Mouse (Mus musculus) adrenal gland, postnatal 10 days (tissue): Measurements from ENCODE around the gene Qrich2. TPM values are rescaled to one million over a fixed set of nuclear protein-coding genes. Genes with fewer than 3 reads are reported as not detected.
"Not testable (repeated sequence)": the region's sequence is repeated elsewhere in the genome, so short reads cannot be mapped to it uniquely, and the experiment has no call there.

ENCODE experiments used
- DNase-seq: peaks from one replicate; pipeline ENCODE4 v3.0.0; 2021; ENCODE audit warnings: mixed read lengths
- total RNA-seq, 2 experiments: library from RNA; stranded (reverse); gene quantifications; 2 replicates each; pipeline ENCODE4 v1.2.3; 2021

The Qrich2 gene
- total RNA-seq, 2 experiments from 2014 or later = not detected

GRCm38 (mm10) chr11:116488693-116489375 is 22.8 kb upstream of the Qrich2 start:
- no peak for DNase-seq

GRCm38 (mm10) chr11:116488207-116488606 is 22.2 kb upstream of the Qrich2 start:
- no peak for DNase-seq

GRCm38 (mm10) chr11:116484261-116484660 is 18.2 kb upstream of the Qrich2 start:
- DNase-seq = no peak

GRCm38 (mm10) chr11:116481776-116482175 is 15.7 kb upstream of the Qrich2 start:
- DNase-seq = no peak

- DNase-seq = peak; percentile 45
These were observed 14.9 kb upstream of the Qrich2 start for GRCm38 (mm10) chr11:116480975-116481374.

GRCm38 (mm10) chr11:116479832-116480231 is 13.8 kb upstream of the Qrich2 start:
- peak; percentile 39 for DNase-seq

- no peak for DNase-seq
These were observed 12.9 kb upstream of the Qrich2 start for GRCm38 (mm10) chr11:116478978-116479377.

- DNase-seq = no peak
These were observed 11.2 kb upstream of the Qrich2 start for GRCm38 (mm10) chr11:116477160-116477759.

GRCm38 (mm10) chr11:116476696-116477095 is 10.7 kb upstream of the Qrich2 start:
- DNase-seq = no peak

GRCm38 (mm10) chr11:116476041-116476440 is 10.0 kb upstream of the Qrich2 start:
- DNase-seq = peak; percentile 52

GRCm38 (mm10) chr11:116472275-116472674 is 6.2 kb upstream of the Qrich2 start:
- DNase-seq = no peak

- DNase-seq = peak; percentile 49
These were observed 4.9 kb upstream of the Qrich2 start for GRCm38 (mm10) chr11:116470896-116471295.

GRCm38 (mm10) chr11:116470249-116470648 is 4.2 kb upstream of the Qrich2 start:
- no peak for DNase-seq

- not testable (repeated sequence) for DNase-seq
These were observed 2.3 kb upstream of the Qrich2 start for GRCm38 (mm10) chr11:116468338-116468737.

- DNase-seq = peak; percentile 93
These were observed 2.2 kb downstream of the Qrich2 start for GRCm38 (mm10) chr11:116463833-116464232.

- DNase-seq = no peak
These were observed 2.7 kb downstream of the Qrich2 start for GRCm38 (mm10) chr11:116463338-116463737.

- no peak for DNase-seq
These were observed 6.3 kb downstream of the Qrich2 start for GRCm38 (mm10) chr11:116459786-116460185.

GRCm38 (mm10) chr11:116456234-116456633 is 9.8 kb downstream of the Qrich2 start:
- DNase-seq = no peak

GRCm38 (mm10) chr11:116453889-116454288 is 12.2 kb downstream of the Qrich2 start:
- no peak for DNase-seq

- DNase-seq = no peak
These were observed 16.7 kb downstream of the Qrich2 start for GRCm38 (mm10) chr11:116449341-116449740.

- DNase-seq = no peak
These were observed 18.2 kb downstream of the Qrich2 start for GRCm38 (mm10) chr11:116447822-116448221.

- DNase-seq = no peak
These were observed 19.6 kb downstream of the Qrich2 start for GRCm38 (mm10) chr11:116446308-116446887.

GRCm38 (mm10) chr11:116445596-116446307 is 20.3 kb downstream of the Qrich2 start:
- peak; percentile 97 for DNase-seq
